Mouse (Mus musculus): Measurements from ENCODE around the gene Coro1b.

DNA sequence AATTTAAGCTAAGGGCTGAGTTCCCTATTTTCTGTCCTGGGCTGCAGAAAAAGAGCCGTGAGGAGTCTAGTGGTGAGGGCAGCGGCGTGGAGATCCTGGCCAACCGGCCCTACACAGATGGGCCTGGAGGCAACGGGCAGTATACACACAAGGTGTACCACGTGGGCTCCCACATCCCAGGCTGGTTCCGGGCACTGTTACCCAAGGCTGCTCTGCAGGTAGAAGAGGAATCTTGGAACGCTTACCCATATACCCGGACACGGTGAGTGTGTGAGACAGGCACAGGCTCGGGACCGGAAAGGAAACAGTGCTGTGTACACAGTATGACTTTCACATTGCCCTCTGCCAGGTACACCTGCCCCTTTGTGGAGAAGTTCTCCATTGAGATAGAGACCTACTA, 45.8 kb upstream of the Coro1b start:
- no peak for TF ChIP-seq POLR2A (IDR thresholded peaks at IDR 0.05; ENCODE audit: borderline replicate concordance, low read depth, low read length)
- no peak for TF ChIP-seq CTCF (IDR thresholded peaks at IDR 0.05; ENCODE audit: low read depth, low read length)
